Mouse (Mus musculus): Measurements from ENCODE around the gene Kcnab3.

DNA sequence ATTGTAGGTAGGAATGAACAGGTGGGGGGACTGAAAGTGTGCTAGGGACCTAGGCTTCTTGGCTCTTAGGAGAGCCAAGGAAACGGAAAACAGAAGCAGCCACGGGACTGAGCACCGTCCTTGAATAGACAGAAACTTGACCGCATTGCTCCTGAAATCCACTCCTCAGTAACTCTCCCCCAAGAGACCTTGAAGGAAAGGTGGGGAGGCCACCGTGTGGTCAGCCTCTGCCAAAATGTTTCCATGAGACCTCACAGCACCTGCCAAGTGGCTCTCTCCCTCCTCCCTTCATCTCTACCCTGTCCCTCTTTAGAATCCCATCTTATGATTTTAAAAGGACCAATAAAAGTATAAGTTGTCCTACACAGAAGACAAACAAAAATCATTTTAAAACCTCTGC lies 48.8 kb upstream of the Kcnab3 start:
- TF ChIP-seq POLR2A (IDR thresholded peaks at IDR 0.05; ENCODE audit: extremely low read depth, insufficient read depth, low read length) (no peak), CTCF (IDR thresholded peaks at IDR 0.05; ENCODE audit: extremely low read depth, insufficient read depth, low read length) (no peak)
